Mouse (Mus musculus) intestine, embryonic 15.5 days (tissue): ENCODE data around the gene Gabarapl1. TPM values are rescaled to one million over a fixed set of nuclear protein-coding genes. Genes with fewer than 3 reads are reported as not detected.

Experiments used
- ATAC-seq: fragments of 200-750 bp; cut with Nextera tagmentation; 2 replicates; pipeline ENCODE4 v1.8.0; 2017; ENCODE audit warnings: moderate TSS enrichment, moderate library complexity
- H3K27ac ChIP-seq: fragments of 300-500 bp; sonication (generic); 2 replicates; pipeline ENCODE4 v1.5.1; 2015; ENCODE audit warnings: mild to moderate bottlenecking, inconsistent platforms
- H3K27me3 ChIP-seq: fragments of 300-500 bp; sonication (generic); replicated peaks from 2 replicates; pipeline ENCODE4 v1.6.1; 2015; ENCODE audit warnings: inconsistent platforms
- H3K36me3 ChIP-seq: fragments of 300-500 bp; sonication (generic); 2 replicates; pipeline ENCODE4 v1.6.1; 2015; ENCODE audit warnings: inconsistent platforms
- H3K4me1 ChIP-seq: fragments of 300-500 bp; sonication (generic); replicated peaks from 2 replicates; pipeline ENCODE4 v1.6.1; 2015; ENCODE audit warnings: inconsistent platforms
- H3K4me2 ChIP-seq: fragments of 300-500 bp; sonication (generic); replicated peaks from 2 replicates; pipeline ENCODE4 v1.6.1; 2015; ENCODE audit warnings: mild to moderate bottlenecking, inconsistent platforms
- H3K4me3 ChIP-seq: fragments of 300-500 bp; sonication (generic); replicated peaks from 2 replicates; pipeline ENCODE4 v1.5.1; 2015; ENCODE audit warnings: inconsistent platforms
- H3K9ac ChIP-seq: fragments of 300-500 bp; sonication (generic); 2 replicates; pipeline ENCODE4 v1.6.1; 2015; ENCODE audit warnings: inconsistent platforms
- H3K9me3 ChIP-seq: fragments of 300-500 bp; sonication (generic); 2 replicates; pipeline ENCODE4 v1.6.1; 2016; ENCODE audit warnings: inconsistent platforms
- WGBS: fragments of 180-500 bp; shearing (Covaris S2); methylation state at CpG from one replicate; pipeline ENCODE4 v1.1.7; 2015; 5-methylcytosine and 5-hydroxymethylcytosine counted together
- polyA plus RNA-seq: library from polyadenylated mRNA; unstranded; fragments of >200 nt; fragmentation: Nextera tagmentation; extraction: Ambion mirVana; gene quantifications from 2 replicates; pipeline ENCODE4 v1.2.1, GENCODE M21; 2015

Gene Gabarapl1
- polyA plus RNA-seq, 1 experiment from 2014 or later: 43.7 TPM

GRCm38 (mm10) chr6:129583014-129583413 is 50.1 kb downstream of the Gabarapl1 start:
- H3K27me3 ChIP-seq: no peaks in the 10 kb centered on the region
- no peaks in the 10 kb centered on the region for H3K9me3 ChIP-seq
- H3K9ac ChIP-seq: no peak overlapping the region
- no peak overlapping the region for H3K4me3 ChIP-seq
- ATAC-seq: no peak
- no peaks in the 10 kb centered on the region for H3K36me3 ChIP-seq
- no peak overlapping the region for H3K27ac ChIP-seq
- no peak overlapping the region for H3K4me2 ChIP-seq
- no peaks in the 10 kb centered on the region for H3K4me1 ChIP-seq
- 76% methylated on average over 3 of the region's 3 CpGs for WGBS

GRCm38 (mm10) chr6:129591508-129591907 is 58.5 kb downstream of the Gabarapl1 start, which contains the start of gene Klrd1:
TSS of gene Klrd1 (plus strand) at chr6:129591782.
- Histone ChIP-seq H3K4me2 (no peak within 1 kb of the TSS), H3K9ac (no peak within 1 kb of the TSS), H3K27me3 (no peaks in the 10 kb centered on the region), H3K4me1 (no peaks in the 10 kb centered on the region), H3K4me3 (no peak within 1 kb of the TSS), H3K36me3 (no peaks in the 10 kb centered on the region), H3K9me3 (no peaks in the 10 kb centered on the region), H3K27ac (no peak within 1 kb of the TSS)
- WGBS: 85% methylated on average over 3 of the region's 3 CpGs
- no peak for ATAC-seq

Other genes with a start within 250 kb of the Gabarapl1 start
- not detected in 2 replicates for gene 4922502D21Rik, start 201.4 kb upstream of the Gabarapl1 start, polyA plus RNA-seq
- 0.80 and 0.87 TPM in 2 replicates for gene Clec12a, start 190.5 kb upstream of the Gabarapl1 start, polyA plus RNA-seq
- gene Clec12b, start 147.3 kb upstream of the Gabarapl1 start, polyA plus RNA-seq: not detected in 2 replicates
- gene Clec1b, start 135.9 kb upstream of the Gabarapl1 start, polyA plus RNA-seq: 1.2 and 1.3 TPM in 2 replicates
- 0.13 and 0.20 TPM in 2 replicates for gene Clec9a, start 124.3 kb upstream of the Gabarapl1 start, polyA plus RNA-seq
- gene Clec1a, start 81.2 kb upstream of the Gabarapl1 start, polyA plus RNA-seq: 3.8 and 4.3 TPM in 2 replicates
- gene Olr1, start 26.0 kb upstream of the Gabarapl1 start, polyA plus RNA-seq: 0.04 and 0.13 TPM in 2 replicates
- 0.09 TPM in 1 of 2 replicates, not detected in the other for gene Tmem52b, start 20.6 kb upstream of the Gabarapl1 start, polyA plus RNA-seq
- not detected in 2 replicates for gene Klre1, start 44.7 kb downstream of the Gabarapl1 start, polyA plus RNA-seq
- 1.3 and 1.8 TPM in 2 replicates for gene Klrd1, start 58.6 kb downstream of the Gabarapl1 start, polyA plus RNA-seq
- 0.15 and 0.29 TPM in 2 replicates for gene Klrk1, start 90.7 kb downstream of the Gabarapl1 start, polyA plus RNA-seq
- not detected in 2 replicates for gene Klrc3, start 110.2 kb downstream of the Gabarapl1 start, polyA plus RNA-seq
- 0.09 TPM in 1 of 2 replicates, not detected in the other for gene Klrc2, start 127.5 kb downstream of the Gabarapl1 start, polyA plus RNA-seq
- 0.39 and 0.40 TPM in 2 replicates for gene Klrc1, start 145.8 kb downstream of the Gabarapl1 start, polyA plus RNA-seq
- gene Klri1, start 184.0 kb downstream of the Gabarapl1 start, polyA plus RNA-seq: not detected in 2 replicates
- gene Klri2, start 207.3 kb downstream of the Gabarapl1 start, polyA plus RNA-seq: 0.10 and 0.11 TPM in 2 replicates